Mouse (Mus musculus) lung, adult 2 months (tissue): ENCODE measurements around the gene Cpne7.

Experiments
- CTCF ChIP-seq: fragments of 200-500 bp; IDR thresholded peaks from 2 replicates; pipeline ENCODE4 v1.5.1; 2011; ENCODE audit warnings: mild to moderate bottlenecking, low read length, control low read depth; ENCODE audit not compliant: insufficient read depth
- POLR2A ChIP-seq: fragments of 200-500 bp; IDR thresholded peaks from 2 replicates; pipeline ENCODE4 v1.6.1; 2011; ENCODE audit warnings: low read depth, mild to moderate bottlenecking, control low read depth, low read length, borderline replicate concordance; ENCODE audit errors: extremely low read depth

- TF ChIP-seq CTCF (no peak), POLR2A (no peak)
Measured at GRCm38 (mm10) chr8:123100288-123100687, 16.9 kb upstream of the Cpne7 start.
